Mouse (Mus musculus) layer of hippocampus, adult 2 months (tissue): ENCODE measurements around the gene Mrtfa. TPM values are rescaled to one million over a fixed set of nuclear protein-coding genes. Genes with fewer than 3 reads are reported as not detected.

Experiments
- DNase-seq, 2 experiments: peaks; one replicate each; pipeline ENCODE4 v3.0.0; 2022; ENCODE audit warnings: low spot score in 2 of 2
- H3K27ac ChIP-seq: fragments of 200-600 bp; 2 replicates; pipeline ENCODE4 v1.8.1; 2022
- H3K4me3 ChIP-seq: fragments of 200-600 bp; 2 replicates; pipeline ENCODE4 v1.8.1; 2022; ENCODE audit warnings: mild to moderate bottlenecking
- CTCF ChIP-seq: fragments of 200-600 bp; conservative IDR thresholded peaks from 2 replicates; pipeline ENCODE4 v1.8.1; 2022; ENCODE audit warnings: antibody characterized with exemption, mild to moderate bottlenecking, moderate library complexity
- total RNA-seq, 2 experiments: library from RNA; stranded (reverse); gene quantifications; 2 replicates each; pipeline ENCODE4 v1.2.3; 2021

Gene Mrtfa
- total RNA-seq, 2 experiments from 2014 or later: 109 to 115 TPM

DNA sequence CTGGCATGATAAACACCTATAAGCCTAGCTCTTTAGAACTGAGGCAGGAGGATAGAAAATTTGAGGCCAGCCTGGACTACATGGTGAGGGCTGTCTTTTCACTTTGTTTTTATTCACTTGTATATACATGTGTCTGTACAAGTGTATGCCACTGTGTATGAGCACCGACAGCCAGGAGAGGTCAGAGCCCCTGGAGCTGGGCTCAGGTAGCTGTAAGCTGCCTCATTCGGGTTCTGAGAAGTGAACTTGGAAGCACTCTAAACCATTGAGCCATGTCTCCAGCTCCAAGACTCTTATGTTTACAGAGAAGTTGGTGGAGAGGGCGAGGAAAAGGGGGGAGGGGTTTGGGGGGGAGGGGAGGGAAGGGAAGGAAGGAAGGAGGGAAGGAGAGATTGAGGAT is 29.0 kb downstream of the Mrtfa start:
- H3K4me3 ChIP-seq: no peak overlapping the region
- no peak overlapping the region for H3K27ac ChIP-seq
- TF ChIP-seq CTCF: no peak
- no peak for DNase-seq

DNA sequence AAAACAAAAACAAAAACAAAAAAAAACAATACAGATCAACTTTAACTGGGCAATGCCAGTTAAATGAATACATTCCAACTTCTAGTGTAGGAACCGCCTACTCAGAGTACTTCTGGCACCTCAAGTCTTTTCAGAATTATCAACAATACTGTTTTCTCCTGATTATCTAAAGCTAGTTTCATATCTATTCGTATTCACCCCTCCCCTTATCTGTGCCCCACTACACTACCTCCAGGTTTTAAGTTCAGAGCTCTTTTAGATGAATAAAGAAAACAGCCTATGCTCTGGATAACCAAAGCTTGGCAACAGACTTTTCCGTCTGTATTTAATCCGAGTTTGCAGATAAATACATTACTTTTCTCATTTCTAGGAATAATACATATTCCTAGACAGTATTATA is 29.9 kb downstream of the Mrtfa start:
- TF ChIP-seq CTCF: no peak
- DNase-seq: no peak
- Histone ChIP-seq H3K4me3 (no peak overlapping the region), H3K27ac (no peak overlapping the region)

DNA sequence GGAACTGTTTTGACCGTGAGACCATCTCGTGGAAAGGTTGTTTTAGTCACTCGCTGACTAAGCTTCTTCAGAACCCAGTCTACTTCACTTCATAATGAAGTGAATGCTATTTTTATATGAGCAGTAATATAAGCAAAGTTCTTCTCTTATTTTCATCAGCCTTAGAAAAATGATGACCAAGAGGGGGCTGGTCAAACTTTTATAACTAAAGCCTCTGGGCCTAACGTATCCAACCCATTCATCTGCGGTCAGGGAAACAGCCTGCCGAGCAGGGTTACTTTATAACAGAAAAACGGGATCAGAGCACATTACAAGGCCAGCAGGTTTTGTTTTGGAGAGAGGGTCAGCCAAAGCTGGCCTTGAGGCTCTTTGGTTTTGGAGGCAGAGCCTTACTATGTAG is 31.3 kb downstream of the Mrtfa start:
- no peak overlapping the region for H3K4me3 ChIP-seq
- TF ChIP-seq CTCF: no peak
- DNase-seq: no peak
- H3K27ac ChIP-seq: peak overlapping the region; percentile 53; the same call in 1 of the 2 replicates

DNA sequence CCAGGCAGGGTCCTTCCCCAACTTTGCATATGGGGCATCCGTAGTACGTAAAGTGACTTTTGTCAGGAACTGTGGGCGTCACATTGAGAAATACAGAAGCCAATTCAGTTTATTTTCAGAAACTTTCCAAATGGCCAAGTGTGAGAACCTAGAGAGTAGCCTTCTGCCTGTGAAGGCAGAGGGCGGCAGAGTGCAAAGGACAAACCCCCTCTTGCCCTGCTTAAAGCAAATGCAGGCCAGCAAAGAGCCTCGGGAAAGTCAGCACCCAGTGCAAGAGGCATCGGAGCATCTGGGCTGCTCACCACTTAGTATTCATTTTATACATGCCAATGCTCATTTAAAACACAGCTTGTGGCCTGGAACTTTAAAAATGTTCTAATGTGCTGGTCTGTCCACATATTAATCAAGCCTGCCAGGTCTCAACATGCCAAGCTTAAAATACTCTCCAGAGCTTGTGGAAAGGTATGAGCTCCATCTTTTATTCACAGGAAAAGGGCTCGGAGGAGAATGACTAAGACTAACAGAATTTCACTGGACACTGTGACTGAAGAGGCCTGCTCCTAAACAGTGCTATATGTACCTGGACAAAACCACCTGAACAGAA is 31.9 kb downstream of the Mrtfa start:
- H3K4me3 ChIP-seq: no peak overlapping the region
- peak; percentile 45 for TF ChIP-seq CTCF
- no peak for DNase-seq
- peak overlapping the region; percentile 53; the same call in 1 of the 2 replicates for H3K27ac ChIP-seq

DNA sequence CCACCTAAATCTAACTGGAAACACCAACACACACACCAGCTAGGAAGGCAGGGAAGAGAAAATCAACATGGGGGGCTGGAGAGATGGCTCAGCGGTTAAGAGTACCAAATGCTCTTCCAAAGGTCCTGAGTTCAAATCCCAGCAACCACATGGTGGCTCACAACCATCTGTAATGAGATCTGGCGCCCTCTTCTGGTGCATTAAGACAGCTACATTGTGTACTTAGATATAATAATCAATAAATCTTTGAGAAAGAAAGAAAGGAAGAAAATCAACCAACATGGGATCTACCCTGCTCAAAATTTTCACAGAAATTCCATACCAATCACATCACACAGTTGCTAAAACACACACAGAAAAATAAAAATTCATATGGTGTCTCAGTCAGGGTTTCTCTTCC is 34.1 kb downstream of the Mrtfa start:
- no peak for DNase-seq
- Histone ChIP-seq H3K4me3 (no peak overlapping the region), H3K27ac (no peak overlapping the region)
- peak; percentile 59 for TF ChIP-seq CTCF

DNA sequence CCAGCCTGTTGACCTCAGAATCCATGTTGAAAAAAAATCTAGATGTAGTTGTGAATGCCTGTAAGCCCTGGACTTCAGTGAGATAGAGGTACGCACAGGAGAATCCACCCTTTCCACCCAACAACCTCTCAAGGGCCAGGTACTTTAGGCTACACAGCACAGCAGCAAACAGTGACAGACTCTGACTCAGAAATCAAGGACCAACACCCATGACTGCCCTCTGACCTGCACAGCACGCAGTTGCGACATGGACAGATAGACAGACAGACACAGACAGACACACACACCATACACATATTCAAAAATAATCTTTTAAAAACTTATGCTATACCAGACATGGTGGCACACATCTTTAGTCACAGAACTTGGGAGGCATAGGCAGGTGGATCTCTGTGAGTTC is 34.7 kb downstream of the Mrtfa start:
- peak overlapping the region; percentile 65 for H3K27ac ChIP-seq
- DNase-seq: no peak
- H3K4me3 ChIP-seq: no peak overlapping the region
- TF ChIP-seq CTCF: no peak

DNA sequence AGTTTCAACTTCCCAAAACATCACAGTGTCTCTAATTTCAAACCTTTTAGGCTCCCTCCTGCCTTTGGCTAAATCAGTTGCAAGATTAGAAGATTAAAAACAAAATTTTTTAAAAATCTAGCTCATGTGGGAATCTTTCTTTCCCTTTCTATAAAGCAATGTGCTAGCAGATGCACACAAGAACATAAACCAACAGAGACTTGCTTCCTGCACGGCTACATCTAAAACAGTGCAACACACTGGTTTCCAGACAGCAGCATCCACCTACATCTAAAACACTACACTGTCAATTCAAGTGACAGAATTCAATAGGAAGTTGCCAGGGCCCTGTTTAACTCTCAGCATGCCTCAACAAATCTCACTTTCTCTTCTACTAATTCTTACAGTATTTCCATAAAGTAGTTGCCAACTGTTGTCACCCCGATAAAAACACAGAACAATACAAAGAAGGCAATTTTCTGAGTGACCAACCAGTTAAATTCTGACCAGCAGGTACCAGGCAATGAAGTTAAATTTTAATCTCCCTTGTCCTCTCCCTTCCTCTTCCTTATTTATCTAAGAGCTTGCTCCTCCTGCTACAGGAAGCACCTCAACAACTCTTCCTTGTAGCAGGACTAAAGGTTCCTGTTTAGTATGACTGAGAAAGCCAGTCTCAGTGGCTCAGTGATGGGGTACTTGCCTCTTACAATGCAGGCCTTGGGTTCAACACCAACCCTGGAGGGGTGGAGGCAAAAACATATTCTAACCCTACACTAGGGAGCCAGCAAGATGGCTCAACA is 35.5 kb downstream of the Mrtfa start:
- TF ChIP-seq CTCF: no peak
- DNase-seq: no peak
- H3K27ac ChIP-seq: peak overlapping the region; percentile 65
- H3K4me3 ChIP-seq: no peak overlapping the region

DNA sequence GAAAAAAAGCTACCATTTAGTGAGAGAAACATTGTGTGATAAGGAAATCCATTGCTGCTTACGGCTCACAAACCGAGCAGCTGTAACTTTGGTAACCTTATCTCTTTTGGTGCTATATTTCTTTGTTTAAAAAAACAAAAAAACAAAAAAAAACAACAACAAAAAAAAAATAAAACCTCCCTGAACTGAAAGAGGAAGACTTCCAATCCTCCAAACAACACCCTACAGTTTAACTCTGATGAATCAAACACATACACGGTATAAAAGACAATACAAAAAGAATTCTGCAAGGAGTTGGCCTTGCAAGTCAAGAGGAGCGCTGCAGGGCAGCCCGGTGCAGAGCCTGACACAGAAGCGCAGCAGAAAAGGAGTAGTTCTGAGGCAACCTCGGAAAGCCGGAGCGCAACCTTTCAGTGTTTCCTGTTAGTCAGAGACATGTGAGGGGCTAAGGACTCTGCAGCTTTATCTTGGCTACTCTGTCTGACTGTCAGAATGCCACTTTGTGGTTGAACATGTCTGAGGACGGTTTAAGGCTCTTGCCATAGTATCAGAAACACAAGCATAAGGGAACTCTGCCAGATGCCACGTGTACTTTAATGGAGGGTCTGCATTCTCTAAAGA is 48.5 kb downstream of the Mrtfa start:
- no peak overlapping the region for H3K27ac ChIP-seq
- DNase-seq: no peak
- H3K4me3 ChIP-seq: no peak overlapping the region
- no peak for TF ChIP-seq CTCF

DNA sequence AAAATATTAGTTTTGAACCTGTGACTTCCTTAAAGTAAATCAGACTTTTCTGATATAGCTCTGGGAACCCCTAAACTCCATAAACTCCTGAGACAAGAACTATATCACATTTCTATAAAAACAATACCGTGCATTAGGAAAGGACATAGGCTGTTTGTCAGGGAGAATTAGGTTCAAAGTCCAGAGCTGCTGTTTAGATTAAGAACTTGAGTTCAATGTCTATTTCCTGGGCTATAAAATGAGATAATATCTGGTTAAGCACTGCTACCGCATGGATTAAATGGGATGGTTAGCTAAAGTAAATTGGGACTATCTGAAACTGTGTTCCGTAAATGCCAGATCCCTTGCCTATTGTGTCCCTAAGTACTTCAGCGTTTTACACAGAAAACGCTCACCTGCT is 50.6 kb downstream of the Mrtfa start:
- Histone ChIP-seq H3K27ac (no peak overlapping the region), H3K4me3 (no peak overlapping the region)
- no peak for TF ChIP-seq CTCF
- no peak for DNase-seq

DNA sequence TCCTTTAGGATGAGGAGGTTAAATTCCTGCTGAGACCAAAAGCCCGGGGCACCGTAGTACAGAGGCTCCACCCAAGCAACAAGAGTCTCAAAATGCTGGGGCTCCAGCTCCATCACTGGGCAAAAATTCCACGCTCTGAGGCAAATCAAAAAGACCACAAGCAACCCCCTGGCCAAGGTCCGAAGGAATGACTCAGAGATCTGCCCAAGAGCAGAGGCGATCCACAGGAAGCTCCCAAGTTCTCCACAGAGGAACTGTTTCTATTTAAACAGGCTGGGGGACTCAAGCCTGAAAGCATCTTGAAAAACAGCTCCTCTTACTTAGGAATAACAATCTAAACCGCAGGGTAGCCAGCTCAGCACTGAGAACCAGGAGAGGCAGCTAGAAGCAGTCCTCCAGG is 53.3 kb downstream of the Mrtfa start:
- H3K4me3 ChIP-seq: no peak overlapping the region
- TF ChIP-seq CTCF: no peak
- DNase-seq: no peak
- peak overlapping the region; percentile 28; the same call in 1 of the 2 replicates for H3K27ac ChIP-seq

DNA sequence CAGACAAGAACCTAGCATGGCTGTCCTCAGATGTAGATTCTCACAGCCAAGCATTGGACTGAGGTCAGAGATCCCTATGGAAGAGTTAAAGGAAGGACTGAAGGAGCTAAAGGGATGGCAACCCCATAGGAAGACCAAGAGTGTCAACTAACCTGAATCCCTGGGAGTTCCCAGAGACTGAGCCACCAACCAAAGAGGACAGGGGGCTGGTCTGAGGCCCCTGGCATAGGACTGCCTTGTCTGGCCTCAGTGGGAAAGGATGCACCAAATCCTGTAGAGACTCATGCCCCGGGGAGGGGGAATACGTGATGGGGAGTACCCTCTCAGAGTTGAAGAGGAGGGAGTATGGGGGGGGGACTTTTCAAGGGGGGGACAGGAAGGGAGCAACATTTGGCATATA is 56.8 kb downstream of the Mrtfa start:
- no peak for TF ChIP-seq CTCF
- DNase-seq: no peak
- Histone ChIP-seq H3K4me3 (no peak overlapping the region), H3K27ac (no peak overlapping the region)

DNA sequence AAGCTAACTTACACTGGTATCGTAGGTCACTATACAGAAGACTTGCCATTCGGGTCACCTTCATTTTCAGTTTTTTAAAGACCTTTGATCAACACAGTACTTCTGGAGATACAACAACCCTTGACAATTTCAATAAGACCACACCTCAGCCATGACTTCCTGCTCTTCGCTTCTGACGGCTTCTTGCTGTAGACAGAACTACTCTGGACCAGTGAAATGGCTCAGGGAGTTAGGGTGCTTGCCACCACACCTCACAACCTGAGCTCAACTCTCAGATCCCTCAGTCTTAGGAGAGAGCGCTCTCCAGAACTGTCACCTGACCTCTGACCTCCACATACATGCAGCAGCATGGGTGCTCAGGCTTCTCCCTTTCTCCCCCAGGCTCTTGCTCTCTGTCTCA is 59.4 kb downstream of the Mrtfa start:
- Histone ChIP-seq H3K4me3 (no peak overlapping the region), H3K27ac (peak overlapping the region; percentile 82; the same call in 1 of the 2 replicates)
- no peak for TF ChIP-seq CTCF
- DNase-seq: no peak

DNA sequence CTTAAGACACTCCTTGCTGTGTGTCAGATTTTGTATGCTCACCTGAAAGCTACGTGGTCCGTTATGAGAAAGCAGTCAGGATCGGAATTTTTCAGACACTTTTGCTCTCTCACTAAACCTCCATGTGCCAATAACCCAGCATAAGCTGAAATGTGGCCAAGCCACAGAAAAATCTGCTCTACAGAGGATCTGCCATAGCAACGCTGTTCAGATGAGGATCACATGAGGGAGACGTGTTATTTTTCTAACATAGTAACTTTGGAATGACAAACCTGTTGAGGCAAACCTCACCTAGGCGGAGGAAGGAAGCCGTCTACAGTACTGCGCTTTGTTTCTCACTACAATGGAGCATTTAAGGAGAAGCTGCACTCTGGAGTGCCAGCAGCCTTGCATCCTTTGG is 60.6 kb downstream of the Mrtfa start:
- DNase-seq: peak; percentile 54 to 70
- no peak for TF ChIP-seq CTCF

More for the DNA sequence above, 60.6 kb downstream of the Mrtfa start:
- 0 out of 2 replicates have a peak overlapping the region, but pooled peaks have one; percentile 9 for H3K4me3 ChIP-seq
- peak overlapping the region; percentile 82 for H3K27ac ChIP-seq
